Mouse (Mus musculus) heart, postnatal 10 days (tissue): ENCODE data around the gene Asb14. TPM values are rescaled to one million over a fixed set of nuclear protein-coding genes. Genes with fewer than 3 reads are reported as not detected.
"Not testable (repeated sequence)": the region's sequence is repeated elsewhere in the genome, so short reads cannot be mapped to it uniquely, and the experiment has no call there.

Experiments used
- DNase-seq, 2 experiments: peaks; one replicate each; pipeline ENCODE4 v3.0.0; 2021
- intact Hi-C: fragments of 180-260 bp; cut with DNase I; formaldehyde crosslinking; loops from one replicate; pipeline ENCODE4 v1.15.1; 2025
- total RNA-seq, 2 experiments: library from RNA; stranded (reverse); gene quantifications; 2 replicates each; pipeline ENCODE4 v1.2.3; 2021

The Asb14 gene
- total RNA-seq, 2 experiments from 2014 or later = 26.5 to 38.2 TPM

DNA sequence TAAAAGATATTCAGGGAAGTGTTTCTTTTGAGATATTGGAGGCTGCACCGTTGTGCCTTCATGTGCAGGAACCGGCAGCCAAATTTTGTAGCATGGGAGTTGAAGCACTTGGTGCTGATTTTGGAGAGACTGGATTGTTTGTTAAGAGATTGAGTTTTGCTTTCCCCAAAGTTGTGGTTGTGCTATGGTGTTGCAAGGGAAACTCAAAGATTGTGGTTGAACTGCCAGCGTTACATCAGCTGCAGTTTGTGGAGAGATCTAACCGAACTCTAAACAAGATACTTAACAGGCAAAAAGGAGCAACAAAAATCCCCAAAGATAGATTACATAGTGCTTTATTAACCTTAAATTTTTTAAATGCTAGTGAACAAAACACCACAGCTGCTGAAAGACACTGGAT is 41.2 kb downstream of the Asb14 start:
- intact Hi-C loops = no loop called here

DNA sequence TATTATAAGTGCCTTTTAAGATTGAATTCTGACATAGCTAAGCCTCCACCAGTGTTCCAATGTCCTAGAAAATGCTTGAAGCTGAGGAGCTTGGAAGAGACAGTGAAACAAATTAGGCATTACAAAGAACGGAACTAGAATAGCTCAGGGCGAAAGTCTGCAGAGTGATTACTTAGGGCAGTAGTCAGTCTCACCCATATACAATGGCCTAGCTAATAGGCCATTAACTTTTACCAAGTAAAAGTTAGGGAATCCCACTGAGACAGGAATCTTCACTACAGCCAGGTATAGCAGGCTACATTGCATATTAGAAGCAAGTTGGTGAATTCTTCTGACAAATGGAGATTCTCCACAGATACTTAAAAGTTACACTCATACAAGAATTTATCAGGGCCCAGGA is 61.8 kb downstream of the Asb14 start:
- DNase-seq, intact Hi-C loops: not testable (repeated sequence)

More for the DNA sequence above, 41.2 kb downstream of the Asb14 start:
- DNase-seq = no peak

DNA sequence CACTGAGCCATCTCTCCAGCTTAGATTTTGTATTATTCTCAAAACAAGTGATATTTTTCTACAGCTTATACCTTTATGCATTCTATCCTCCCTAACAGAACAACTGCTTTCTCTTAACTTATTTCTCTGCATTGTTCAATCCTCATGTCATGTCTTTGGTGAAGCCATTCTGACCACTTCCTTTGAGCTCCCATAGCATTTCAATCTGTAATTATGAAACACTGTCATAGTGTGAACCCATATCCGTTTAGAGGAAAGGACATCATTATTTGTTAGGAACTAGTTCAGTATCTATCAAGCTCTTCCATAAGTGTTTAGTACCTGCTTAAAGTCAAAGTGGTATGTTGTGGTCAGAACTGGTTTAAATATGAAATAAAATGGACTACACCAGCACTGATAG is 66.2 kb downstream of the Asb14 start:
- no peak for DNase-seq
- intact Hi-C loops = loop anchor here (5.0 kb wide), 1 partner anchor 43 kb away; no protein-coding TSS in a partner anchor

Other genes starting within 250 kb of the Asb14 start
- 1 to 10 TPM; 5.8 to 6.1 TPM for gene Pde12, start 224.7 kb upstream of the Asb14 start, total RNA-seq
- gene Dnah12, start 201.3 kb upstream of the Asb14 start, total RNA-seq = under 1 TPM; 0.05 TPM
- gene Appl1, start 76.7 kb downstream of the Asb14 start, total RNA-seq = 10 to 100 TPM; 21.8 to 26.7 TPM
- not detected for gene Hesx1, start 99.9 kb downstream of the Asb14 start, total RNA-seq
- 1 to 10 TPM; 7.7 to 7.9 TPM for gene Il17rd, start 144.4 kb downstream of the Asb14 start, total RNA-seq
- 10 to 100 TPM; 32.4 to 33.5 TPM for gene Arhgef3, start 220.3 kb downstream of the Asb14 start, total RNA-seq